Mouse (Mus musculus): ENCODE measurements at regions not wholly inside any gene's neighbourhood (a gene's known extent, or its start where the extent isn't known, plus 50 kb on each side); places are given as distances from the start of the nearest gene placed in this dataset.

DNA sequence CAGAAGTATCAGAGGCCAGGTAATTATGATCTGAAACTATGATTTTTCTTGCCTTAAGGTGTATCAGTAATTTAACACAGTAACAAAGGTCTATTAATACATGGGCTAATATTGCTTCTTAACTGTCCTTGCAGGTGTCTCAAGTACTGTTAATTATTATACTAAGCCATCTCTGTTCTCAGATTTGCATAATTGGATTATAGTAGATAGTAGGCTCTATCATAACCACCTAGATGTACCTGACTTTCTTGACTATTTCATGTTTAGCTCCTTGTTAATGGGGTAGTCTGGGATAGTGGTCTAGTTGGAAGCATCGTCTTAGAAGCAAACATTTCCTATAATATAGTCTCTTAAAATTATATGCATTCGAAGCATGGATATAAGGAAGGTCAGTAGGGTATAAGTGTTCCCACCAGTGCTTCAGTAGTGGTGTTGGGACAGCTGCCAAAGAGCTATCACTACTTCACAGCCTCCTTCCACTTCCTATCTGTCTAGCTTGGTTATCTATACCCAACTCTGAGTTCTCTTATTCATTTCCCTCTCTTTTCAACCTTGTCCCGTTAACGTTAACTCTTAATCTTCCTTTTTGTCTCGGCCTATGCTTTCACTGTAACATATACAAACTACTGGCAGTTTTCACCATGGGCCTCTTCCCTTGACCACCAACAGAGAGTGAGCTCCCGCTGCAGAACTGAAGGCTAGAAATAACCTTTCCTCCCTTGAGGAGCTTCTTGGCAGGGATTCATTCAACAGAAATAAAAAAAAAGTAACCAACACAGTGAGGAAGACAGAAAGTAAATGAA is 630.9 kb upstream of the Lcorl start:
- Histone ChIP-seq H3K4me3 (replicated peaks; ENCODE audit: control insufficient read depth, low read depth, low read length) (no peak overlapping the region), H3K27ac (ENCODE audit: control insufficient read depth, insufficient read depth, low read depth, low read length, poor library complexity) (no peak overlapping the region), H3K4me1 (ENCODE audit: control insufficient read depth, insufficient read depth, low read length) (no peaks in the 10 kb centered on the region)
- 4% methylated on average over 6 of the region's 6 CpGs for WGBS
- TF ChIP-seq POLR2A (IDR thresholded peaks at IDR 0.05; ENCODE audit: borderline replicate concordance, control insufficient read depth, low read depth, low read length) (no peak), CTCF (IDR thresholded peaks at IDR 0.05; ENCODE audit: control insufficient read depth, insufficient read depth, low read length) (no peak)

DNA sequence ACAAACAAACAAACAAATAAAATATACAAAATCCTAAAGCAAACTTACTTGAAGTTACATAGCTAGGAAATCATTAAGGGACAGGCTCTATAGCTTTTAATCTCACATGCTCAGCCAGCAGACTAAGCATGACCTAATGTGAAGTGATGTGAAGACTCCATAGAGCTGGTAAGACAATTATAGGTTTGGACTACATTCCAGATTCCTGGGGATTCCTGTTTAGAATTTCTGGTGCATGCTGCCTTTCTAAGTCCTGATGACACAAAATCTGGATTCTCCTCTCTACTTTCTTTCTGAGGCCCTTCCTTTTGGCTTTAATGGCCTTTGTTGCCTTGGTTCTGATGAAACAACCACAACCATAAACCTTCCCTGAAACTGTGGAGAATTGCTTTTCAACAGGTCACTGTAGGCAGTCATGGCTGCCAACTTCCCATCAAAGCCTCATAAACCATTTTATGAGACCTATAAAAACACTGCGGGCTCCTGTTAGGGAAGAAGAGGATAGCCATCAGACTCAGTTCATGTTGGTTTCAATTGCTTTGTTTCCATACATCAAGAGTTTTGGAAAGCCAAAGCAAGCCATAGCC is 629.4 kb upstream of the Lcorl start:
- 35% methylated on average over 1 of the region's 1 CpGs for WGBS
- Histone ChIP-seq H3K4me1 (ENCODE audit: control insufficient read depth, insufficient read depth, low read length) (no peaks in the 10 kb centered on the region), H3K27ac (ENCODE audit: control insufficient read depth, insufficient read depth, low read depth, low read length, poor library complexity) (no peak overlapping the region), H3K4me3 (replicated peaks; ENCODE audit: control insufficient read depth, low read depth, low read length) (no peak overlapping the region)
- TF ChIP-seq CTCF (IDR thresholded peaks at IDR 0.05; ENCODE audit: control insufficient read depth, insufficient read depth, low read length) (no peak), POLR2A (IDR thresholded peaks at IDR 0.05; ENCODE audit: borderline replicate concordance, control insufficient read depth, low read depth, low read length) (no peak)

GRCm38 (mm10) chr5:46456356-46456755 is 598.9 kb upstream of the Lcorl start:
- H3K27ac ChIP-seq (ENCODE audit: control insufficient read depth, insufficient read depth, low read depth, low read length, poor library complexity) = no peak overlapping the region
- no peak overlapping the region for H3K4me3 ChIP-seq (replicated peaks; ENCODE audit: control insufficient read depth, low read depth, low read length)
- TF ChIP-seq CTCF (IDR thresholded peaks at IDR 0.05; ENCODE audit: control insufficient read depth, insufficient read depth, low read length) (no peak), POLR2A (IDR thresholded peaks at IDR 0.05; ENCODE audit: borderline replicate concordance, control insufficient read depth, low read depth, low read length) (no peak)
- WGBS = 76% methylated on average over 3 of the region's 3 CpGs
- no peaks in the 10 kb centered on the region for H3K4me1 ChIP-seq (ENCODE audit: control insufficient read depth, insufficient read depth, low read length)

DNA sequence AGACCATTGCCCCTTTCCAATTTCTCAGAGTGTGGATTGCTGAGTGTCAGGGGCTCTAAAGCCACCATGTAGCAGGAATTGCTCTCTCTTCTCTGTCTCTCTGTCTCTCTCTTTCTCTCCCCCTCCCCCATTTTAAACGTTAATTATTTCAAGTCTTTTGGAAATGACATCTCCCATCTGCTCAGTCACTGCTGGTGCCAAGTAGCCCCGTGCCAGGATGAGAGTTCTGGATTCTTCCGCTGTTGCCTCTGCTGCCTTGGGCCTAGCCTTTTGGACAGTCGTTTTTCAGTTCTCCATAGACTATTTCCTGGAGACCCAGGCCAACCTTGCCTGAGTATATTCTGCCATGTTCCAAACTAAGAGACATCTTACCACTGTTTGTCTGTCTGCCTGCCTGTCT is 590.9 kb upstream of the Lcorl start:
- Histone ChIP-seq H3K4me1 (ENCODE audit: control insufficient read depth, insufficient read depth, low read length) (no peaks in the 10 kb centered on the region), H3K4me3 (replicated peaks; ENCODE audit: control insufficient read depth, low read depth, low read length) (no peak overlapping the region), H3K27ac (ENCODE audit: control insufficient read depth, insufficient read depth, low read depth, low read length, poor library complexity) (no peak overlapping the region)
- 67% methylated on average over 4 of the region's 4 CpGs for WGBS
- TF ChIP-seq POLR2A (IDR thresholded peaks at IDR 0.05; ENCODE audit: borderline replicate concordance, control insufficient read depth, low read depth, low read length) (no peak), CTCF (IDR thresholded peaks at IDR 0.05; ENCODE audit: control insufficient read depth, insufficient read depth, low read length) (no peak)

DNA sequence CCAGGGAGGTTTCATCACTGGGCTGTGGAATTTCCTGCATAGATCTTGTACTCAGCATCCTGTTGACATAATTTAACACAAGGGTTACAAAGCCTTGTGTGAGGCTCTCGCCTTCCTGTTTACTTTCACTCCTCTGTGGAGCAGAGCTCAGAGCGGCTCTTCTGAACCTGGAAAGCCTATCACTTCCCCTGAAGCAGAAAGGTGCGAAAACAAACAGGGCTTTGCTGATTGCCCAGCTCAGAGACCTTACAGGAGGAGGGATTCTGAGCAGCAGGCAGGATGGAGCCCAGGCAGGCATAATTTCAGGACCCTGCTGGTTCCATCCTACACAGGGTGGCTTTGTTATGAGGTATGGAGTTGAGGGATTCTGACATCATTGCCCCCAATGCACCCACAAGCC is 588.4 kb upstream of the Lcorl start:
- TF ChIP-seq CTCF (IDR thresholded peaks at IDR 0.05; ENCODE audit: control insufficient read depth, insufficient read depth, low read length) = no peak
- no peak for TF ChIP-seq POLR2A (IDR thresholded peaks at IDR 0.05; ENCODE audit: borderline replicate concordance, control insufficient read depth, low read depth, low read length)
- no peaks in the 10 kb centered on the region for H3K4me1 ChIP-seq (ENCODE audit: control insufficient read depth, insufficient read depth, low read length)
- no peak overlapping the region for H3K4me3 ChIP-seq (replicated peaks; ENCODE audit: control insufficient read depth, low read depth, low read length)
- WGBS = 44% methylated on average over 3 of the region's 3 CpGs
- no peak overlapping the region for H3K27ac ChIP-seq (ENCODE audit: control insufficient read depth, insufficient read depth, low read depth, low read length, poor library complexity)

DNA sequence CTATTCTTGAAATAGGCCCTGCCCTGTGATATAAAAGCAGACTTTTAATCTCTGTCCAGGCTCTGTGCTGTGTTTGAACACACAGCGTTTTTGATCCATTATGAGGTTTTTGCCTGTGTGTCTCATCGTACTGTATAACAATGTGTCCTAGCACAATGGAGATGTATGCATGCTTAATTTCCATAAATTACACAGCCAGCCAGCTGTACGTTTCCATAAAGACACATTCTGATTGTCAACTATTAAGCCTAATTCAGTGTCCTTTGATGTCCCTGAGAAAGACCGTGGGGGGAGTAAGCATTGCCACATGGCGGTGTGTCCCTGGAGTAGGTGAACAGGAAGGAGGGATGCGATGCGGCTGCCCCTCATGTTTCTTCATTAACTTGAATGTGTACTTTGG is 587.7 kb upstream of the Lcorl start:
- WGBS = 77% methylated on average over 7 of the region's 7 CpGs
- TF ChIP-seq POLR2A (IDR thresholded peaks at IDR 0.05; ENCODE audit: borderline replicate concordance, control insufficient read depth, low read depth, low read length) (no peak), CTCF (IDR thresholded peaks at IDR 0.05; ENCODE audit: control insufficient read depth, insufficient read depth, low read length) (no peak)
- Histone ChIP-seq H3K4me3 (replicated peaks; ENCODE audit: control insufficient read depth, low read depth, low read length) (no peak overlapping the region), H3K27ac (ENCODE audit: control insufficient read depth, insufficient read depth, low read depth, low read length, poor library complexity) (no peak overlapping the region), H3K4me1 (ENCODE audit: control insufficient read depth, insufficient read depth, low read length) (no peaks in the 10 kb centered on the region)

DNA sequence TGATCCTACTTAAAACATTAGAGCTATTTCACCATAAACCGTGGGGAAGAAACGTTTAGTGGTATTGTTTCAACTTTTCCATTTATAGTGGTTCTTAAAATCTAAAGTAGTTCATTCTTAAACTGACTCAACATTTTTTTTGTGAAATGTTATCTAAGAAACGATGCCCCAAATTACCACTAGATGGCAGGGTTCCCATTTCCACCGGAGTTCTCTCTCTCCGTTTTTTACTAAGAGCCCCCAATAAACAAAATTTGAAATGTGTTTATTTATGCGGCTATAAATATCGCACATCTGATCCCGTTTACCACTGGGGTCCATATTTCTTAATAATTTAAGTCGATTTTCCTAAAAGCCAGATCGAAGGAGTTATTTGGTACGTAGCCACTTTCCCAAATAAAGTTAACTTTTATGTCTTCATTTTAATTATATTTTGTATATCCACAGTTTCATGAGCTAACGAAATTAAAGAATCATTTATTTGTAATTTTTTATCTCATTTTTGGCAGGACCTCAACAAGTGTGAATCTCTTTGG is 586.5 kb upstream of the Lcorl start:
- WGBS = 14% methylated on average over 12 of the region's 12 CpGs
- Histone ChIP-seq H3K27ac (ENCODE audit: control insufficient read depth, insufficient read depth, low read depth, low read length, poor library complexity) (no peak overlapping the region), H3K4me1 (ENCODE audit: control insufficient read depth, insufficient read depth, low read length) (no peaks in the 10 kb centered on the region), H3K4me3 (replicated peaks; ENCODE audit: control insufficient read depth, low read depth, low read length) (no peak overlapping the region)
- TF ChIP-seq CTCF (IDR thresholded peaks at IDR 0.05; ENCODE audit: control insufficient read depth, insufficient read depth, low read length) (no peak), POLR2A (IDR thresholded peaks at IDR 0.05; ENCODE audit: borderline replicate concordance, control insufficient read depth, low read depth, low read length) (no peak)

- H3K4me3 ChIP-seq (replicated peaks; ENCODE audit: control insufficient read depth, low read depth, low read length) = no peak overlapping the region
- H3K4me1 ChIP-seq (ENCODE audit: control insufficient read depth, insufficient read depth, low read length) = no peaks in the 10 kb centered on the region
- WGBS = 71% methylated on average over 6 of the region's 6 CpGs
- H3K27ac ChIP-seq (ENCODE audit: control insufficient read depth, insufficient read depth, low read depth, low read length, poor library complexity) = no peak overlapping the region
- no peak for TF ChIP-seq POLR2A (IDR thresholded peaks at IDR 0.05; ENCODE audit: borderline replicate concordance, control insufficient read depth, low read depth, low read length)
- TF ChIP-seq CTCF (IDR thresholded peaks at IDR 0.05; ENCODE audit: control insufficient read depth, insufficient read depth, low read length) = no peak
Observed at GRCm38 (mm10) chr5:46442600-46443248, 585.3 kb upstream of the Lcorl start.

Measured in bone marrow, adult 2 months (tissue).